Mouse (Mus musculus) MEL (cell line): ENCODE measurements around the gene Otud7b. TPM values are rescaled to one million over a fixed set of nuclear protein-coding genes. Genes with fewer than 3 reads are reported as not detected.
"Not testable (repeated sequence)": the region's sequence is repeated elsewhere in the genome, so short reads cannot be mapped to it uniquely, and the experiment has no call there.

Experiments
- DNase-seq: peaks from one replicate; pipeline ENCODE4 v3.0.0; 2011; ENCODE audit warnings: low read depth, low spot score
- H3K27ac ChIP-seq: 2 replicates; pipeline ENCODE4 v1.5.1; 2012; ENCODE audit warnings: low read depth, mild to moderate bottlenecking, control low read depth, low read length, moderate library complexity; ENCODE audit not compliant: control insufficient read depth
- H3K27me3 ChIP-seq, 2 experiments: fragments of 150-350 bp in 1 of 2; sonication (generic) in 1 of 2; 2 replicates each; pipeline ENCODE4 v1.6.1; 2012; ENCODE audit warnings: low read length in 2 of 2, mild to moderate bottlenecking in 2 of 2, improper control_type of control experiment in 1 of 2, moderate library complexity in 1 of 2; ENCODE audit not compliant: insufficient read depth in 2 of 2, control insufficient read depth in 1 of 2
- H3K36me3 ChIP-seq, 2 experiments: 2 replicates each; pipeline ENCODE4 v1.6.1; 2012 to 2014; ENCODE audit warnings: low read length in 2 of 2, improper control_type of control experiment in 1 of 2, inconsistent platforms in 1 of 2, mild to moderate bottlenecking in 1 of 2; ENCODE audit not compliant: insufficient read depth in 2 of 2, control insufficient read depth in 1 of 2
- H3K4me1 ChIP-seq, 2 experiments: fragments of 150-350 bp in 1 of 2; sonication (generic) in 1 of 2; 2 replicates each; pipeline ENCODE4 v1.6.1; 2012; ENCODE audit warnings: low read length in 2 of 2, improper control_type of control experiment in 1 of 2, mild to moderate bottlenecking in 1 of 2; ENCODE audit not compliant: insufficient read depth in 2 of 2, control insufficient read depth in 1 of 2
- H3K4me3 ChIP-seq, 2 experiments: fragments of 150-350 bp in 1 of 2; sonication (generic) in 1 of 2; 2 replicates each; pipeline ENCODE4 v1.5.1; 2012; ENCODE audit warnings: low read depth in 2 of 2, low read length in 2 of 2, mild to moderate bottlenecking in 2 of 2, moderate library complexity in 2 of 2, control low read depth in 1 of 2, improper control_type of control experiment in 1 of 2; ENCODE audit not compliant: control insufficient read depth in 1 of 2, insufficient read depth in 1 of 2
- H3K79me2 ChIP-seq: 2 replicates; pipeline ENCODE4 v1.6.1; 2012; ENCODE audit warnings: mild to moderate bottlenecking, low read length, moderate library complexity; ENCODE audit not compliant: control insufficient read depth, poor library complexity, insufficient read depth
- H3K9ac ChIP-seq: 2 replicates; pipeline ENCODE4 v1.6.1; 2012; ENCODE audit warnings: low read depth, mild to moderate bottlenecking, control low read depth, low read length, moderate library complexity; ENCODE audit not compliant: control insufficient read depth, poor library complexity, severe bottlenecking
- H3K9me3 ChIP-seq: fragments of 150-350 bp; sonication (generic); replicated peaks from 2 replicates; pipeline ENCODE4 v1.6.1; 2012; ENCODE audit warnings: mild to moderate bottlenecking, low read length, improper control_type of control experiment, moderate library complexity; ENCODE audit not compliant: insufficient read depth
- CHD1 ChIP-seq: IDR thresholded peaks from 2 replicates; pipeline ENCODE4 v1.6.1; 2012; ENCODE audit warnings: low read depth, mild to moderate bottlenecking, inconsistent platforms, low read length, improper control_type of control experiment
- ETS1 ChIP-seq: IDR thresholded peaks from 2 replicates; pipeline ENCODE4 v1.6.1; 2012; ENCODE audit warnings: low read depth, mild to moderate bottlenecking, inconsistent platforms, low read length, improper control_type of control experiment, moderate library complexity
- GATA1 ChIP-seq: IDR thresholded peaks from 2 replicates; pipeline ENCODE4 v1.6.1; 2011; ENCODE audit warnings: low read depth, low read length, improper control_type of control experiment
- JUND ChIP-seq: IDR thresholded peaks from 2 replicates; pipeline ENCODE4 v1.6.1; 2011; ENCODE audit warnings: low read depth, mild to moderate bottlenecking, improper control_type of control experiment, low read length
- MAFK ChIP-seq: IDR thresholded peaks from 2 replicates; pipeline ENCODE4 v1.6.1; 2011; ENCODE audit warnings: low read depth, mild to moderate bottlenecking, low read length, improper control_type of control experiment, borderline replicate concordance
- MAZ ChIP-seq: IDR thresholded peaks from 2 replicates; pipeline ENCODE4 v1.6.1; 2012; ENCODE audit warnings: low read depth, mild to moderate bottlenecking, inconsistent platforms, low read length, improper control_type of control experiment
- NELFE ChIP-seq: IDR thresholded peaks from 2 replicates; pipeline ENCODE4 v1.6.1; 2011; ENCODE audit warnings: low read depth, low read length, improper control_type of control experiment
- NRF1 ChIP-seq: IDR thresholded peaks from 2 replicates; pipeline ENCODE4 v1.6.1; 2014; ENCODE audit warnings: low read depth, mild to moderate bottlenecking, inconsistent platforms, low read length, improper control_type of control experiment, moderate library complexity; ENCODE audit not compliant: poor library complexity, insufficient read depth, severe bottlenecking
- POLR2A ChIP-seq, 2 experiments: IDR thresholded peaks; 2 replicates each; pipeline ENCODE4 v1.6.1; 2011 to 2012; ENCODE audit warnings: low read length in 2 of 2, mild to moderate bottlenecking in 2 of 2, control low read depth in 1 of 2, improper control_type of control experiment in 1 of 2, low read depth in 1 of 2, moderate library complexity in 1 of 2; ENCODE audit not compliant: control insufficient read depth in 1 of 2, insufficient read depth in 1 of 2, poor library complexity in 1 of 2
- POLR2AphosphoS2 ChIP-seq: IDR thresholded peaks from 2 replicates; pipeline ENCODE4 v1.6.1; 2011; ENCODE audit warnings: low read length, improper control_type of control experiment
- RAD21 ChIP-seq: IDR thresholded peaks from 2 replicates; pipeline ENCODE4 v1.6.1; 2011; ENCODE audit warnings: mild to moderate bottlenecking, low read depth, low read length, improper control_type of control experiment
- RCOR1 ChIP-seq: IDR thresholded peaks from 2 replicates; pipeline ENCODE4 v1.6.1; 2012; ENCODE audit warnings: low read depth, mild to moderate bottlenecking, inconsistent platforms, low read length, improper control_type of control experiment
- TAL1 ChIP-seq: IDR thresholded peaks from 2 replicates; pipeline ENCODE4 v1.6.1; 2012; ENCODE audit warnings: mild to moderate bottlenecking, inconsistent platforms, low read length, moderate library complexity, mixed read lengths
- TBP ChIP-seq: IDR thresholded peaks from 2 replicates; pipeline ENCODE4 v1.8.0; 2011; ENCODE audit warnings: low read depth, low read length, improper control_type of control experiment
- USF2 ChIP-seq, 2 experiments: IDR thresholded peaks; 2 replicates each; pipeline ENCODE4 v1.6.1; 2011 to 2012; ENCODE audit warnings: improper control_type of control experiment in 2 of 2, low read length in 2 of 2, borderline replicate concordance in 1 of 2, inconsistent platforms in 1 of 2, low read depth in 1 of 2, mild to moderate bottlenecking in 1 of 2; ENCODE audit not compliant: insufficient read depth in 1 of 2
- ZNF384 ChIP-seq: IDR thresholded peaks from 2 replicates; pipeline ENCODE4 v1.6.1; 2012; ENCODE audit warnings: low read depth, mild to moderate bottlenecking, inconsistent platforms, low read length, improper control_type of control experiment
- polyA plus RNA-seq, 2 experiments: library from polyadenylated mRNA; stranded (reverse) in 1 of 2; unstranded in 1 of 2; fragments of >175 nt in 1 of 2; fragments of >200 nt in 1 of 2; gene quantifications; 2 replicates each; pipeline versions ENCODE4 v1.2.1 to v1.2.4; 2012; ENCODE audit warnings: low replicate concordance in 2 of 2, low read depth in 1 of 2; ENCODE audit not compliant: insufficient read length in 2 of 2, insufficient read depth in 1 of 2, missing spikeins in 1 of 2
- total RNA-seq: library from RNA; depleted of rRNA; stranded (reverse); fragments of 300-350 nt; gene quantifications from 2 replicates; pipeline ENCODE4 v1.2.3, GENCODE M21; 2012

Gene Otud7b
- total and polyA plus RNA-seq, 3 experiments: 17.9 to 25.8 (median 24.4) TPM

DNA sequence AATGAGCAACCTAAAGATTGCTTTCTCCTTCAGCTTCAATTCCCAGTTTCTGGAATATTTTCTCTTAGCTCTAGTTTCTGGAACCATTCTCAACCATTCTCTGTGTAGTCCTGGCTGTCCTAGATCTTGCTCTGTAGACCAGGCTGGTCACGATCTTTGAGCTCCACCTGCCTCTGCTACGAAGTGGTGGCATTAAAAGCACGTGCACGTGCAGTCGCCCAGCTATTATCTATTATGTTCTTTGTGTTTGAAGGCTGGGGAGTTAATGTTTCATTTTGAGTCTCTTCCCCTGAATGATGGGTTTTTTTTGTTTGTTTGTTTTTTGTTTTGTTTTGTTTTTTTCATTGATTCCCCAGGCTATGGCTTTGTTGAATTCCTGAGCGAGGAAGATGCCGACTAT is 68.9 kb downstream of the Otud7b start (continued):
- no peak for TF ChIP-seq JUND
- TF ChIP-seq MAZ: no peak
- no peak for TF ChIP-seq TBP
- no peak for TF ChIP-seq NRF1
- TF ChIP-seq RAD21: no peak
- TF ChIP-seq RCOR1: no peak
- no peak for TF ChIP-seq TAL1
- TF ChIP-seq MAFK: no peak
- no peak for TF ChIP-seq NELFE
- TF ChIP-seq USF2 (IDR thresholded peaks at IDR 0.05; ENCODE audit: borderline replicate concordance in 1 of 2, insufficient read depth in 1 of 2, low read depth in 1 of 2, low read length in 2 of 2): no peak

DNA sequence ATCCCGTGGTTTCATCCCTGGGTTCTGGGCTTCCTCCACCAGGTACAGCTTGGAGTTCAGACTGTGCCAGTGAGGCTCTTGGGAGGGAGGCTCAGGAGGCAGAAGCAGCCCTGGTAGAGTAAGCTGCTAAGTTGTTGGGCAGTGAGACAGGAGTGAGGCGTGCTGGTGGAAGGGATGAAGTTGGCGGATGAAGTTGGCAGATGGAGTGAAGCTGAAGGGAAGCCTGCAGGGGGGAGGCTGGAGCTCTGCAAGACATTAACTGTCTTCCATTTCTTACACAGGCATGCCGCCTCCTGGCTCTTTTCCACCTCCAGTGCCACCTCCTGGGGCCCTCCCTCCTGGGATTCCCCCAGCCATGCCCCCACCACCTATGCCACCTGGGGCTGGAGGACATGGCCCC is 69.7 kb downstream of the Otud7b start:
- H3K27me3 ChIP-seq, H3K9me3 ChIP-seq, H3K27ac ChIP-seq, H3K4me3 ChIP-seq: not testable (repeated sequence)
- peak; percentile 34 for DNase-seq
- peaks cover 24 to 40% of the 10 kb centered on the region in 2 experiments for H3K36me3 ChIP-seq
- peaks cover 43% of the 10 kb centered on the region for H3K79me2 ChIP-seq
- TF ChIP-seq POLR2A (IDR thresholded peaks at IDR 0.05; ENCODE audit: control insufficient read depth in 1 of 2, insufficient read depth in 1 of 2, low read depth in 1 of 2, low read length in 2 of 2, poor library complexity in 1 of 2): 0 out of 4 replicates have a peak, but pooled peaks of 1 of the 2 experiments have one; percentile 36
- H3K4me1 ChIP-seq: peaks cover 8 to 35% of the 10 kb centered on the region in 2 experiments
- H3K9ac ChIP-seq: peak overlapping the region; percentile 46

DNA sequence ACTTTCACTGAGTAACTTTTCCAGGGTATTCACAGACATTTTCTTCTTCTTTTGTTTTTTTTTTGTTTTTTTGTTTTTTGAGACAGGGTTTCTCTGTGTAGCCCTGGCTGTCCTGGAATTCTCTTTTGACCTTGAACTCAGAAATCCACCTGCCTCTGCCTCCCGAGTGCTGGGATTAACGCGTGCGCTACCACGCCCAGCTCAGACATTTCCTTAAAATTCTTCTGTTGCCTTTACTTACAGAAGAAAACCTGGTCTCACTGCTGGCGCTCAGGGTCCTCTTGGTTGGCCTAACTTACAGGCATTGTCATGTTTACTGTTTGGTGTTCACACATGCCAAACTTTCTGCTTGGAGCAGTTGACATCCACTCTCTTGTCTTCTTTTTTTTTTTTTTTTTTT is 70.9 kb downstream of the Otud7b start:
- Histone ChIP-seq H3K9me3 (no peaks in the 10 kb centered on the region), H3K9ac (no peak overlapping the region), H3K79me2 (peaks cover 43% of the 10 kb centered on the region), H3K27me3 (no peaks in the 10 kb centered on the region), H3K4me3 (no peak overlapping the region), H3K27ac (no peak overlapping the region), H3K4me1 (peaks cover 8 to 34% of the 10 kb centered on the region in 2 experiments), H3K36me3 (peaks cover 24 to 40% of the 10 kb centered on the region in 2 experiments)
- TF ChIP-seq GATA1 (no peak), POLR2AphosphoS2 (0 out of 2 replicates have a peak, but pooled peaks have one; percentile 1), ETS1 (no peak), CHD1 (peak; percentile 60; the same call in 1 of the 2 replicates), ZNF384 (0 out of 2 replicates have a peak, but pooled peaks have one; percentile 3)
- DNase-seq: no peak
